ENCODE assay signal across 13 mouse cellular contexts in genomic region chr9:31145272-31145925, GRCm38 (mm10). TPM values are rescaled to one million over a fixed set of nuclear protein-coding genes. Genes with fewer than 3 reads are reported as not detected.
DNase-seq lines count a peak whose midpoint lies in the region; ATAC-seq and TF ChIP-seq lines count a peak whose summit lies in the region.
"Had no signal": no experiment of that assay in that cellular context is flagged by ENCODE, and none has a peak within 500 bp of the region (broad histone marks: within the 10 kb centered on the region; RNA-seq: fewer than 3 reads in every experiment).

No protein-coding gene starts in this region.

- no peaks in the 10 kb centered on the region for H3K9me3 ChIP-seq in heart, embryonic 15.5 days (replicated peaks)
- H3K9me3 ChIP-seq in heart, embryonic 11.5 days (replicated peaks; ENCODE audit: control insufficient read depth, low read length), result no peaks in the 10 kb centered on the region
- no peaks in the 10 kb centered on the region for H3K9me3 ChIP-seq in intestine, embryonic 16.5 days (ENCODE audit: control insufficient read depth, low read length)

- H3K4me1 ChIP-seq in heart, embryonic 15.5 days (replicated peaks), result peaks cover 8% of the 10 kb centered on the region
- H3K4me1 ChIP-seq in heart, embryonic 11.5 days (ENCODE audit: control insufficient read depth, insufficient read depth, low read length), result 0 out of 2 replicates have a peak, but pooled peaks cover 9% of the 10 kb centered on the region
- H3K4me1 ChIP-seq in intestine, embryonic 16.5 days (ENCODE audit: control insufficient read depth, insufficient read depth, low read length), result peaks cover 2% of the 10 kb centered on the region; the same call in 1 of the 2 replicates
- H3K4me1 ChIP-seq in small intestine, adult 2 months (ENCODE audit: control insufficient read depth, insufficient read depth, insufficient read length, low read length), result peaks cover 21% of the 10 kb centered on the region

- H3K27me3 ChIP-seq in heart, embryonic 15.5 days, result no peaks in the 10 kb centered on the region
- no peaks in the 10 kb centered on the region for H3K27me3 ChIP-seq in heart, embryonic 11.5 days (ENCODE audit: control insufficient read depth, insufficient read depth, low read length)
- no peaks in the 10 kb centered on the region for H3K27me3 ChIP-seq in intestine, embryonic 16.5 days (replicated peaks; ENCODE audit: control insufficient read depth, insufficient read depth, low read length)
- no peaks in the 10 kb centered on the region for H3K27me3 ChIP-seq in small intestine, adult 2 months (ENCODE audit: control insufficient read depth, insufficient read depth, low read length)

- no peak for TF ChIP-seq CTCF in small intestine, adult 2 months (IDR thresholded peaks at IDR 0.05; ENCODE audit: extremely low read depth, insufficient read length, insufficient replicate concordance, low read depth, low read length)

- H3K27ac ChIP-seq in heart, embryonic 15.5 days, result 0 out of 2 replicates have a peak overlapping the region, but pooled peaks have one; percentile 7
- no peak overlapping the region for H3K27ac ChIP-seq in heart, embryonic 11.5 days (ENCODE audit: low read depth, low read length)
- H3K27ac ChIP-seq in intestine, embryonic 16.5 days (ENCODE audit: low read length), result peak overlapping the region; percentile 77
- H3K27ac ChIP-seq in small intestine, adult 2 months (ENCODE audit: insufficient read depth, low read depth, low read length), result peak overlapping the region; percentile 86
- H3K27ac ChIP-seq: heart, adult 2 months had no signal

- no peak overlapping the region for H3K4me2 ChIP-seq in heart, embryonic 15.5 days
- no peak overlapping the region for H3K4me2 ChIP-seq in heart, embryonic 11.5 days
- no peak overlapping the region for H3K4me2 ChIP-seq in intestine, embryonic 16.5 days (ENCODE audit: low read depth, low read length)

- no peak overlapping the region for H3K4me3 ChIP-seq in heart, embryonic 15.5 days
- no peak overlapping the region for H3K4me3 ChIP-seq in heart, embryonic 11.5 days (ENCODE audit: low read depth, low read length)
- no peak overlapping the region for H3K4me3 ChIP-seq in intestine, embryonic 16.5 days (ENCODE audit: low read length)
- no peak overlapping the region for H3K4me3 ChIP-seq in small intestine, adult 2 months (ENCODE audit: low read depth, low read length)
- H3K4me3 ChIP-seq: heart, adult 2 months had no signal

- H3K36me3 ChIP-seq in heart, embryonic 15.5 days, result peaks cover 15% of the 10 kb centered on the region; the same call in 1 of the 2 replicates
- H3K36me3 ChIP-seq in heart, embryonic 11.5 days (ENCODE audit: control insufficient read depth, insufficient read depth, low read length), result peaks cover 5% of the 10 kb centered on the region
- H3K36me3 ChIP-seq in intestine, embryonic 16.5 days (ENCODE audit: control insufficient read depth, insufficient read depth, low read length), result no peaks in the 10 kb centered on the region
- H3K36me3 ChIP-seq in small intestine, adult 2 months (ENCODE audit: control insufficient read depth, insufficient read depth, low read length), result peaks cover 8% of the 10 kb centered on the region

- peak; percentile 12 for DNase-seq in lung, postnatal 25 days (ENCODE audit: low spot score)
- DNase-seq in lung, postnatal 4 days, result no peak
- no peak for DNase-seq in urinary bladder, postnatal 4 days (ENCODE audit: low spot score in 2 of 2)
- no peak for DNase-seq in heart, postnatal 14 days
- DNase-seq: cerebellum, postnatal 36 days; heart, adult 2 months; lung, postnatal 14 days; right cerebral cortex, postnatal 4 days had no signal

- 57% methylated on average over 7 of the region's 7 CpGs for WGBS in heart, embryonic 15.5 days
- WGBS in heart, embryonic 11.5 days (ENCODE audit: insufficient replicate concordance), result 60% methylated on average over 7 of the region's 7 CpGs
- WGBS in intestine, embryonic 16.5 days, result 63% methylated on average over 7 of the region's 7 CpGs
- 42% methylated on average over 7 of the region's 7 CpGs for WGBS in small intestine, adult 2 months

- TF ChIP-seq POLR2A in small intestine, adult 2 months (IDR thresholded peaks at IDR 0.05; ENCODE audit: low read depth, low read length), result no peak

- 0 out of 2 replicates have a peak, but pooled peaks have one; percentile 18 for ATAC-seq in heart, embryonic 15.5 days (replicated peaks; ENCODE audit: insufficient number of reproducible peaks, insufficient read depth, low FRiP score, low read depth)
- ATAC-seq in heart, embryonic 11.5 days (replicated peaks; ENCODE audit: insufficient number of reproducible peaks, low FRiP score, low TSS enrichment), result no peak; the same call in 1 of the 2 replicates
- peak; percentile 61 for ATAC-seq in intestine, embryonic 16.5 days
- ATAC-seq: CD4-positive, CD25-positive, alpha-beta regulatory T cell, adult 4 months had no signal

- no peak overlapping the region for H3K9ac ChIP-seq in heart, embryonic 15.5 days
- H3K9ac ChIP-seq in heart, embryonic 11.5 days (ENCODE audit: low read depth, low read length), result no peak overlapping the region
- no peak overlapping the region for H3K9ac ChIP-seq in intestine, embryonic 16.5 days (ENCODE audit: low read depth, low read length)

- intact Hi-C loops in heart, postnatal 14 days (cut with DNase I), result no loop called here

RNA-seq across cellular contexts. Expression of gene St14, which starts 13.7 kb away (rescaled TPM):
- polyA plus RNA-seq in heart, embryonic 15.5 days (2015; fragmentation: Nextera tagmentation; extraction: Ambion mirVana), result 2.2 and 6.6 TPM in 2 replicates
- 0.63 and 0.96 TPM in 2 replicates for polyA plus RNA-seq in heart, embryonic 11.5 days (2014; fragmentation: Nextera tagmentation; extraction: Ambion mirVana)
- polyA plus RNA-seq in intestine, embryonic 16.5 days (2015; fragmentation: Nextera tagmentation; extraction: Ambion mirVana), result 91.4 and 96.6 TPM in 2 replicates
- polyA plus RNA-seq in small intestine, adult 2 months (2012; rRNA removed), result 132 and 279 TPM in 2 replicates
- under 1 TPM; 0.34 to 0.36 TPM for total RNA-seq in heart, postnatal 14 days (2021)

Comparison
In these comparisons a context has a peak if more than half of its experiments do, and no peak if none do; other contexts are left out.
1. RNA of gene St14, which starts 13.7 kb away (polyA plus RNA-seq): 132 to 279 TPM in small intestine, adult 2 months and 91.4 to 96.6 TPM in intestine, embryonic 16.5 days; 2.2 to 6.6 TPM in heart, embryonic 15.5 days and 0.63 to 0.96 TPM in heart, embryonic 11.5 days; every median in the first group is over 10 times any median in the second.